Mouse (Mus musculus) stomach, embryonic 16.5 days (tissue): ENCODE measurements around the gene Pafah1b2. TPM values are rescaled to one million over a fixed set of nuclear protein-coding genes. Genes with fewer than 3 reads are reported as not detected.
A peak's percentile ranks its signal among the peaks of the same experiment; 100 is the strongest.

Source experiments
- ATAC-seq: fragments of 200-750 bp; cut with Nextera tagmentation; 2 replicates; pipeline ENCODE4 v1.8.0; 2017; ENCODE audit warnings: moderate number of reproducible peaks, moderate TSS enrichment; ENCODE audit not compliant: insufficient read depth, low FRiP score
- H3K27ac ChIP-seq: fragments of 300-500 bp; sonication (generic); 2 replicates; pipeline ENCODE4 v1.5.1; 2014; ENCODE audit warnings: low read length
- H3K27me3 ChIP-seq: fragments of 300-500 bp; sonication (generic); 2 replicates; pipeline ENCODE4 v1.6.1; 2014; ENCODE audit warnings: low read length, control low read depth, mixed read lengths; ENCODE audit not compliant: control insufficient read depth, insufficient read depth
- H3K36me3 ChIP-seq: fragments of 300-500 bp; sonication (generic); 2 replicates; pipeline ENCODE4 v1.6.1; 2014; ENCODE audit warnings: low read length; ENCODE audit not compliant: control insufficient read depth, insufficient read depth
- H3K4me1 ChIP-seq: fragments of 300-500 bp; sonication (generic); 2 replicates; pipeline ENCODE4 v1.6.1; 2014; ENCODE audit warnings: low read length, control low read depth, mixed read lengths; ENCODE audit not compliant: control insufficient read depth, insufficient read depth
- H3K4me2 ChIP-seq: fragments of 300-500 bp; sonication (generic); 2 replicates; pipeline ENCODE4 v1.6.1; 2014; ENCODE audit warnings: low read depth, low read length, mixed read lengths
- H3K4me3 ChIP-seq: fragments of 300-500 bp; sonication (generic); replicated peaks from 2 replicates; pipeline ENCODE4 v1.5.1; 2014; ENCODE audit warnings: mild to moderate bottlenecking, low read length
- H3K9ac ChIP-seq: fragments of 300-500 bp; sonication (generic); 2 replicates; pipeline ENCODE4 v1.6.1; 2014; ENCODE audit warnings: low read length
- H3K9me3 ChIP-seq: fragments of 300-500 bp; sonication (generic); replicated peaks from 2 replicates; pipeline ENCODE4 v1.6.1; 2016; ENCODE audit warnings: low read length, control low read depth; ENCODE audit not compliant: control insufficient read depth
- WGBS: fragments of 180-500 bp; shearing (Covaris S2); extraction: QIAGEN DNeasy Blood & Tissue Kit; methylation state at CpG from one replicate; pipeline ENCODE4 v1.1.7; 2014; 5-methylcytosine and 5-hydroxymethylcytosine counted together
- polyA plus RNA-seq: library from polyadenylated mRNA; unstranded; fragments of >200 nt; fragmentation: Nextera tagmentation; extraction: Ambion mirVana; gene quantifications from 2 replicates; pipeline ENCODE4 v1.2.1, GENCODE M21; 2015

Pafah1b2 gene
- polyA plus RNA-seq, 1 experiment from 2014 or later: 152 TPM

DNA sequence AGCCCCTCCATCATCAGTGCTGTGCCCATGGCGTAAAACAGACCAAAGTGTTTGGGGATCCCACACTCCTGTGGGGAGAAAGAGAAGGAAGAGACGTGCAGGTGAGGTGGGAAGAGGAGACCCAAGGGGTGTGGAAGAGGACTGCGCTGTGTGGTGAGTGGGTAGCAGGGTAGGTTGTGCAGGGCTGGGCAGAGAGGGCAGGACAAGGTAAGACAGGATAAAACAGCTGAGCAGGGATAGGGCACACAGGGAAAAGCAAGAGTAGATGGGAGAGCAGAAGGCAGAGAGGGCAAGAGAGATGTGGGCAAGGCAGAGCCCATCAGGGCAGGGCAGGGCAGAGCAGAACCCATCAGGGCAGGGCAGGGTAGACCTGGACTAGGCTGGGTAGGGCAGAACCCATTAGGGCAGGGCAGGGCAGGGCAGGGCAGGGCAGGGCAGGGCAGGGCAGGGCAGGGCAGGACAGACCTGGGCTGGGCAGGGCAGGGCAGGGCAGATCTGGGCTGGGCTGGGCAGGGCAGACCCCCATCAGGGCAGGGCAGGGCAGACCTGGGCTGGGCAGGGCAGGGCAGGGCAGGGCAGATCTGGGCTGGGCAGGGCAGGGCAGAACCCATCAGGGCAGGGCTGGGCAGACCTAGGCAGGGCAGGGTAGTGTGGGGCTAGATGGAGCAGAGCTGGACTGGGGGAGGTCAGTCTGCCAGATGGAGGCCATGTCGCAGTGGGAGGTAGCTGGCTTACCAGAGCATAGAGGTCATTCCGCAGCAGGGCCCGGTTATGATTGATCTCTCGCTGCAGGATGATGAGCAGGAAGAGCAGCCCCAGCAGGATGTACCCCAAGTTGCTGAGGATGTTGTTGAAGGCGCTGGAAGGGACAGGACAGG is 68.6 kb downstream of the Pafah1b2 start:
- H3K4me1 ChIP-seq: 0 out of 2 replicates have a peak, but pooled peaks cover 3% of the 10 kb centered on the region
- no peak overlapping the region for H3K9ac ChIP-seq
- no peak overlapping the region for H3K4me2 ChIP-seq
- WGBS: 89% methylated on average over 8 of the region's 8 CpGs
- no peaks in the 10 kb centered on the region for H3K9me3 ChIP-seq
- H3K27me3 ChIP-seq: no peaks in the 10 kb centered on the region
- peak; percentile 22; the same call in 1 of the 2 replicates for ATAC-seq
- no peak overlapping the region for H3K4me3 ChIP-seq
- no peak overlapping the region for H3K27ac ChIP-seq
- H3K36me3 ChIP-seq: peaks cover 11% of the 10 kb centered on the region; the same call in 1 of the 2 replicates

DNA sequence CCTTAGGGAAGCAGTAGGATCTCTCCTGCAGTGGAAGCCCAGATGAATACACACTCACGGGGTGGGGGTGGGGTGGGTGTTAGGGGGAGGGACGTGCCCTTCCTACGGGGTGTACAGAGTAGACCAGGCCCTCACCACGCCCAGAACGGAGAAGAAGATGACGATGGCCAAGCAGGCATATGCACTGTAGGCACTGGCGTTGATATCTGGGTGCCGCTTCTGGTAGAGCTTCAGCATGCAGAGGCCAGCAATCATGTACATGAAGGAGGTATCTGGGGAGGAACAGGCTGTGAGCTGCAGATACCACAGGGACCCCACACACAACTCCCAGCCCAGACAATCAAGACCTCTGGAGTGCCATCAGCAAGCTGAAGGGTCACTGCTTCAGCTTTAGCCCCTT is 69.6 kb downstream of the Pafah1b2 start:
- no peak for ATAC-seq
- H3K4me1 ChIP-seq: 0 out of 2 replicates have a peak, but pooled peaks cover 3% of the 10 kb centered on the region
- no peak overlapping the region for H3K4me3 ChIP-seq
- H3K4me2 ChIP-seq: no peak overlapping the region
- no peak overlapping the region for H3K27ac ChIP-seq
- H3K36me3 ChIP-seq: peaks cover 11% of the 10 kb centered on the region; the same call in 1 of the 2 replicates
- H3K27me3 ChIP-seq: no peaks in the 10 kb centered on the region
- no peaks in the 10 kb centered on the region for H3K9me3 ChIP-seq
- 87% methylated on average over 8 of the region's 8 CpGs for WGBS
- H3K9ac ChIP-seq: no peak overlapping the region

DNA sequence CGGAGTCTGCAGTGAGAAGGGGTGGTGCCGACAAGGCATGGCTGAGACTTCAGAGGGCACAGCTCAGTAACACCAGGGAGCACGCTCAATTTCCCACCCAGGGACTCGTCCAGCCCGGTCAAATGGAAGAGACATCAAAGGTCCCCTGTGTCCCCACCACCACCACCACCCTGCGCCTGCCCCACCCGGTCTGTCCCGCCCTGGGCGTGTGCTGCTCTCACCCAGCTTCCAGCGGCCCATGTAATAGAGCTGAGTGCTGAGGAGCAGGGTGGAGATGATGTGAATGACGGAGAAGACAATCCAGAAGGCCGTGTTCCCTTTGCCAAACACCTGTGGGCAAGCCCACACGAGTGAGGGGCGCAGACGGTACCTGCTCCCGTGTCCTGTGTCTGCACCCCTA is 70.0 kb downstream of the Pafah1b2 start:
- Histone ChIP-seq H3K9ac (no peak overlapping the region), H3K27me3 (no peaks in the 10 kb centered on the region), H3K36me3 (peaks cover 11% of the 10 kb centered on the region; the same call in 1 of the 2 replicates), H3K4me1 (0 out of 2 replicates have a peak, but pooled peaks cover 3% of the 10 kb centered on the region), H3K9me3 (no peaks in the 10 kb centered on the region), H3K4me2 (no peak overlapping the region), H3K4me3 (no peak overlapping the region), H3K27ac (no peak overlapping the region)
- 89% methylated on average over 16 of the region's 16 CpGs for WGBS
- ATAC-seq: no peak

DNA sequence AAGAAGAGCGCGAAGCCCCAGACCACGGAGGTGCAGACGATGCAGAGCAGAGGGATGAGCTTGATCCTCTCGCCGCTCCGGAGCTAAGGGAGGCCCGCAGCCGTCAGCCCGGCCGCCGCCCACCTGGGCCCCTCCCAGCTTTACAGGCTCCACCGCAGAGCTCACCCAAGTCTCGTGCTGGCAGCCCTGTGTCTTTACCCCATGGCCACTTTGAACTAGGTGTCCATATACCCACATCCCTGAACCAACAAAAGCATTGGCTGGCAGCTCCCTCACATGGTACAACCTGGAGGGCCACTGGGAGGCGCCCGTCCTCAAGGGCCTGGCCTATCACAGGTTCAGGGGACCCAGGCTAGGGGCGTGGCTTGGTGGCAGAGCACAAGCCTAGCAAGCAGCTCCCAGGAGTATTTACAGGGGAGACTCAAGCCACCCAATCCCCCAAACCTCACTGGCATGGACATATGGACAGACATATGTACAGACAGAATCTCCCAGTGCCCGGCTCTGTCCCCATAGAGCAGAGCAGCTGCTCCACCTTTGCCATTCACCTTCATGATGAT is 71.1 kb downstream of the Pafah1b2 start:
- no peak overlapping the region for H3K4me3 ChIP-seq
- WGBS: 62% methylated on average over 18 of the region's 18 CpGs
- H3K27ac ChIP-seq: no peak overlapping the region
- ATAC-seq: no peak
- H3K4me1 ChIP-seq: peaks cover 7% of the 10 kb centered on the region; the same call in 1 of the 2 replicates
- no peak overlapping the region for H3K4me2 ChIP-seq
- peaks cover 11% of the 10 kb centered on the region; the same call in 1 of the 2 replicates for H3K36me3 ChIP-seq
- H3K9me3 ChIP-seq: no peaks in the 10 kb centered on the region
- no peaks in the 10 kb centered on the region for H3K27me3 ChIP-seq
- no peak overlapping the region for H3K9ac ChIP-seq

DNA sequence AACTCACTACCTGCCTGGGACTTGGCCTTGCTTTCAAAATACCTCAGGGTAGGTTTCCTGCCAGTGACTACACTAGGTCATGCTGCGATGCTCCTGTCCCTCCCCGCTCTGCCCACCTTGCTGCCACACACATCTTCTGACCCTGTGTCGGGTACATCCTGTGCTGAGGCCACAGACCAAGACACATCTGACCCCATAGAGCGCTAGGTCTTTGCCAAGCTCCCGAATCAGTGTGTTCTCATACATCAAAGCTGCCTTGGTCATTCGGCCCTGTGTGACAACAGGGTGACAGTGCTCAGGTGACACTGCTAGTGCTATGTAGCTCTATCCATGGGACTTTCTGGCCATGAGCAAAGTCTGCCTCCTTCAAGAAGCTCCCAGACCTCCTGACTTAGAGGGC is 72.7 kb downstream of the Pafah1b2 start:
- Histone ChIP-seq H3K27me3 (no peaks in the 10 kb centered on the region), H3K4me3 (no peak overlapping the region), H3K27ac (no peak overlapping the region), H3K4me1 (peaks cover 12% of the 10 kb centered on the region), H3K9me3 (no peaks in the 10 kb centered on the region), H3K4me2 (no peak overlapping the region), H3K36me3 (peaks cover 4% of the 10 kb centered on the region; the same call in 1 of the 2 replicates), H3K9ac (no peak overlapping the region)
- no peak for ATAC-seq
- 92% methylated on average over 6 of the region's 6 CpGs for WGBS

DNA sequence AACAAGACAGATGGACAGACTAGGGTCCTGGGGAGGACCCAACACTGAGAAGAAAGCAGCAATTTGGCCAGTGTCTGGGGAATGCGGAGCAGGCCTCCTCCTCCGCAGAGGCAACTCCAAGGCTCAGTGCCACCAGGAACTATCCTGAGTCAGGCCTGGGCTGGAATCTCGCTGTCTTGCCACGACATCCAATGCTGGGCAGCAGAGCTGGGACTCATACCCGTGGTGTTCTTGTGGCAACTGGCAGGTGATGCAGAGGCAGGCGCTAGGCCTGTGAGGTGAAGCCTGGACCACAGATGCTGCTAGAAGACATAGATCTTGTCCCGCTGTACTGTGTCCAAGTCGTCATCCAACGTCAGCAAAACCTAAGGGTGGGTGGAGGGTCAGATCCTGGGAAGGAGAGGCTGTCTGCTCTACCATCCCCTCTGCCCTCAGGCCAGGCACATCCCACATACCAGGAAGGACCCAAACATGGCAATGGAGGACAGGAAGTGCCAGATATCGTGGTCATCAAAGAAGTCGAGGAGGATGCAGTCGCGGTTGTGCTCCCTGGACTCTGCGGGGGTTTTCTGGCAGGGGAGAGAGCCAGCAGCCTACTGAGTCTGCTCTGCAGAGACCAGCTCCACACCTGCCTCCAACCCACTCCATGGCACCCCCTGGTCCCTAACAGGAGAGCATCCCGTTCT is 73.4 kb downstream of the Pafah1b2 start:
- Histone ChIP-seq H3K9me3 (no peaks in the 10 kb centered on the region), H3K4me1 (peaks cover 12% of the 10 kb centered on the region), H3K4me3 (no peak overlapping the region), H3K9ac (no peak overlapping the region), H3K36me3 (peaks cover 4% of the 10 kb centered on the region; the same call in 1 of the 2 replicates), H3K27ac (no peak overlapping the region), H3K4me2 (no peak overlapping the region), H3K27me3 (no peaks in the 10 kb centered on the region)
- ATAC-seq: no peak
- 83% methylated on average over 15 of the region's 15 CpGs for WGBS

DNA sequence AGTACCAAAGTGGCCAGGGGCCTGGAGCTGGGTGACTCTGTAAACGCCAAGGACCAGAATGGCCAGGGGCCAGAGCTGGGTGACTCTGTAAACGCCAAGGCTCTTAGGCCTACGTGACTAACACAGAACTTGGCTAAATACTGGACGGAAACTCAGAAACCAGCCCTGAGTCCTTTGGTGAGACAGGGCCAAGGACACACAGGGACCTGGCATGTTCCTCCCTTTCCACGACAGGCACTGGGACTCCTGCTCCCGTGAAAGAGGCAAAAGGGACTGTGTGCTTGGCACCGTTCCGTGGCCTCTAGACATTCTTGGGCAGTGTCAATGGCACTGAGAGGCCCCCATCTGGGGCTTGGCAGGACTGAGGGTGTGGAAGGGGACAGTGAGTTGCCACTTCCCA is 74.4 kb downstream of the Pafah1b2 start:
- ATAC-seq: no peak
- WGBS: 88% methylated on average over 8 of the region's 8 CpGs

DNA sequence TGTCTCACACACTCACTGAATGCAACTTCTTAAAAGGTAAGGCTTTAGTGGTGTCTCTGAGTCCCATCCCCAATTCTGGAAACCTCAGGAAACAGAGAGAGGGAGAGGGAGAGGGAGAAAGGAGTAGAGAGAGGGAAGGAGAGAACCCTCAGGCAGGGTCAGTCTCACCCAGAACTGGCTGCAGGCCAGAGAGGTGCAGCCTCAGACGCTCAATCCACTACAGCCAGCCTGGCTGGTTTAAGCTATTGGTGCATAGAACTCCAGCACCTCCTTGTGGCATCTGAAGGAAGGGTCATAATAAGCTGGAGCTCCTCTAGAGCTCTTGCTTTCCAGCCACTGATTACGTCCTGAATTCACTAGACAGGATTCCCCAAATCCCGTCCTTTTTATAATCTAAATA is 75.6 kb downstream of the Pafah1b2 start:
- H3K9ac ChIP-seq: no peak overlapping the region; the same call in 1 of the 2 replicates
- H3K4me3 ChIP-seq: no peak overlapping the region
- H3K36me3 ChIP-seq: peaks cover 3% of the 10 kb centered on the region; the same call in 1 of the 2 replicates
- peaks cover 15% of the 10 kb centered on the region for H3K4me1 ChIP-seq
- H3K27ac ChIP-seq: peak overlapping the region; percentile 80
- peak; percentile 67 for ATAC-seq
- no peaks in the 10 kb centered on the region for H3K9me3 ChIP-seq
- H3K27me3 ChIP-seq: no peaks in the 10 kb centered on the region
- WGBS: 14% methylated on average over 3 of the region's 3 CpGs
- no peak overlapping the region for H3K4me2 ChIP-seq

More for the DNA sequence above, 74.4 kb downstream of the Pafah1b2 start:
- Histone ChIP-seq H3K36me3 (peaks cover 4% of the 10 kb centered on the region; the same call in 1 of the 2 replicates), H3K9ac (no peak overlapping the region), H3K27ac (no peak overlapping the region), H3K4me2 (no peak overlapping the region), H3K4me3 (no peak overlapping the region), H3K9me3 (no peaks in the 10 kb centered on the region), H3K4me1 (peaks cover 12% of the 10 kb centered on the region), H3K27me3 (no peaks in the 10 kb centered on the region)
